ENCODE assay signal across 14 mouse cellular contexts in genomic region chr19:55815010-55815790, GRCm38 (mm10).
DNase-seq lines count a peak whose midpoint lies in the region; ATAC-seq and TF ChIP-seq lines count a peak whose summit lies in the region.
"Had no signal": no experiment of that assay in that cellular context is flagged by ENCODE, and none has a peak within 500 bp of the region (broad histone marks: within the 10 kb centered on the region; RNA-seq: fewer than 3 reads in every experiment).

No protein-coding gene starts in this region.

- H3K36me3 ChIP-seq in heart, embryonic 13.5 days = peaks cover 26% of the 10 kb centered on the region
- no peaks in the 10 kb centered on the region for H3K36me3 ChIP-seq in heart, adult 2 months (ENCODE audit: control insufficient read depth, insufficient read depth, low read length)
- H3K36me3 ChIP-seq in limb, embryonic 11.5 days (ENCODE audit: control insufficient read depth, insufficient read depth, low read length) = peaks cover 2% of the 10 kb centered on the region; the same call in 1 of the 2 replicates

- TF ChIP-seq EP300 in heart, adult 2 months (IDR thresholded peaks at IDR 0.05; ENCODE audit: insufficient read depth, low read depth, low read length) = no peak

- TF ChIP-seq POLR2A in heart, adult 2 months (IDR thresholded peaks at IDR 0.05; ENCODE audit: insufficient read depth, low read depth, low read length) = no peak
- TF ChIP-seq POLR2A in brain, embryonic 14.5 days (IDR thresholded peaks at IDR 0.05; ENCODE audit: borderline replicate concordance, extremely low read depth, insufficient read depth, insufficient read length, poor library complexity, severe bottlenecking) = no peak

- H3K9me3 ChIP-seq in heart, embryonic 13.5 days = no peaks in the 10 kb centered on the region
- no peaks in the 10 kb centered on the region for H3K9me3 ChIP-seq in limb, embryonic 11.5 days (ENCODE audit: control insufficient read depth, low read length)

- peak overlapping the region; percentile 29; the same call in 1 of the 2 replicates for H3K27ac ChIP-seq in heart, embryonic 13.5 days (replicated peaks)
- no peak overlapping the region for H3K27ac ChIP-seq in heart, adult 2 months
- peak overlapping the region; percentile 81 for H3K27ac ChIP-seq in limb, embryonic 11.5 days (replicated peaks; ENCODE audit: low read depth, low read length)

- peaks cover 2% of the 10 kb centered on the region for H3K79me2 ChIP-seq in heart, adult 2 months (replicated peaks; ENCODE audit: control insufficient read depth, insufficient read depth, low read length)

- no peak for TF ChIP-seq CTCF in heart, adult 2 months (IDR thresholded peaks at IDR 0.05)
- TF ChIP-seq CTCF in brain, embryonic 14.5 days (IDR thresholded peaks at IDR 0.05; ENCODE audit: borderline replicate concordance, extremely low read depth, insufficient read depth, insufficient read length) = no peak

- no peak overlapping the region for H3K4me3 ChIP-seq in heart, embryonic 13.5 days
- no peak overlapping the region for H3K4me3 ChIP-seq in heart, adult 2 months
- no peak overlapping the region for H3K4me3 ChIP-seq in limb, embryonic 11.5 days (ENCODE audit: low read depth, low read length)

- 72% methylated on average over 15 of the region's 15 CpGs for WGBS in heart, embryonic 13.5 days
- WGBS in heart, adult 2 months = 85% methylated on average over 15 of the region's 15 CpGs
- 11% methylated on average over 15 of the region's 15 CpGs for WGBS in limb, embryonic 11.5 days

- intact Hi-C loops in heart, adult 2 months (cut with DNase I) = no loop called here

- H3K4me2 ChIP-seq in heart, embryonic 13.5 days = no peak overlapping the region
- peak overlapping the region; percentile 28; the same call in 1 of the 2 replicates for H3K4me2 ChIP-seq in limb, embryonic 11.5 days (ENCODE audit: low read depth, severe bottlenecking)
- H3K4me2 ChIP-seq: liver, embryonic 11.5 days had no signal

- no peak for DNase-seq in heart, adult 2 months
- peak; percentile 36 for DNase-seq in brain, embryonic 14.5 days (ENCODE audit: low read depth)
- peak; percentile 54 for DNase-seq in embryo, embryonic 9.5 days (ENCODE audit: extremely low spot score)
- peak; percentile 88 for DNase-seq in limb, embryonic 11.5 days (ENCODE audit: low spot score)
- DNase-seq in ovary, adult 18-20 months (ENCODE audit: low spot score) = no peak
- no peak for DNase-seq in adrenal gland, postnatal 14 days
- DNase-seq: kidney, adult 11 months; layer of hippocampus, adult 9-11 months; lung, postnatal 14 days; right cerebral cortex, postnatal 25 days; thymus, postnatal 14 days had no signal

- H3K9ac ChIP-seq in heart, embryonic 13.5 days = no peak overlapping the region
- no peak overlapping the region for H3K9ac ChIP-seq in heart, adult 2 months (ENCODE audit: low read depth, low read length)
- no peak overlapping the region for H3K9ac ChIP-seq in limb, embryonic 11.5 days (ENCODE audit: low read length)

- no peaks in the 10 kb centered on the region for H3K27me3 ChIP-seq in heart, embryonic 13.5 days (replicated peaks)
- H3K27me3 ChIP-seq in heart, adult 2 months (ENCODE audit: control insufficient read depth, insufficient read depth, low read length) = no peaks in the 10 kb centered on the region
- H3K27me3 ChIP-seq in limb, embryonic 11.5 days (ENCODE audit: control insufficient read depth, insufficient read depth, low read length) = no peaks in the 10 kb centered on the region

- no peak for ATAC-seq in heart, embryonic 13.5 days (ENCODE audit: extremely low read depth, insufficient number of reproducible peaks, low FRiP score, low TSS enrichment)
- ATAC-seq in limb, embryonic 11.5 days (ENCODE audit: insufficient number of reproducible peaks, low FRiP score, low TSS enrichment, low read depth) = peak; percentile 93
- ATAC-seq: midbrain, embryonic 16.5 days had no signal

- peaks cover 42% of the 10 kb centered on the region for H3K4me1 ChIP-seq in heart, embryonic 13.5 days
- no peaks in the 10 kb centered on the region for H3K4me1 ChIP-seq in heart, adult 2 months (ENCODE audit: control insufficient read depth, insufficient read depth, low read length)
- peaks cover 50% of the 10 kb centered on the region for H3K4me1 ChIP-seq in limb, embryonic 11.5 days (ENCODE audit: control insufficient read depth, insufficient read depth, low read length)

Comparison
In these comparisons a context has a peak if more than half of its experiments do, and no peak if none do; other contexts are left out.
1. DNase-seq: peak in brain, embryonic 14.5 days (single experiment), embryo, embryonic 9.5 days (single experiment) and limb, embryonic 11.5 days (single experiment); none in heart, adult 2 months (0 of 2), ovary, adult 18-20 months (single experiment) and adrenal gland, postnatal 14 days (single experiment).